Mouse (Mus musculus) ovary, adult 18-20 months (tissue): ENCODE measurements around the gene Tex13a.

ENCODE experiments used
- DNase-seq: peaks from one replicate; pipeline ENCODE4 v3.0.0; 2022; ENCODE audit warnings: low spot score, mixed read lengths

Gene Tex13a

GRCm38 (mm10) chrX:138209480-138209879 lies at the start of gene Tex13a:
TSS of gene Tex13a (minus strand) at chrX:138209580.
- no peak for DNase-seq

DNA sequence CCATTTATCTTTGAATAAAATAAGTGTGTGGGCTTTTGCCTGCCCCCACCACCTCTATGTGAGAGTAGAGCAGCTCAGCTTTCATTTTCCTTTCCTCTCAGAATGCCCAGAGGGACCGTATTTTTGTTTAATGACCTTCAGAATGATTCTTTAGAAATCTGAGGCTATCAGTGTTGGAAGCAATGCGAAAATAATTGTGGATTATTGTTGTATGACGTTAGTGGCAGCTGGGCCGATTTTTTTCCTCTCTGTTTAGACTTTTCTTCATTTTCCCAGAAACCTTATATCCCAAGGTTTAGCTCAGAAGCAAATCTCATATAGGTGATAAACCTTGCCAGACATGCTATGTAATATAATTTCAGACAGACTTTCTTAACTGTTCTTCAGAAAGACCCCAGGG lies 25.2 kb upstream of the Tex13a start:
- DNase-seq = no peak

DNA sequence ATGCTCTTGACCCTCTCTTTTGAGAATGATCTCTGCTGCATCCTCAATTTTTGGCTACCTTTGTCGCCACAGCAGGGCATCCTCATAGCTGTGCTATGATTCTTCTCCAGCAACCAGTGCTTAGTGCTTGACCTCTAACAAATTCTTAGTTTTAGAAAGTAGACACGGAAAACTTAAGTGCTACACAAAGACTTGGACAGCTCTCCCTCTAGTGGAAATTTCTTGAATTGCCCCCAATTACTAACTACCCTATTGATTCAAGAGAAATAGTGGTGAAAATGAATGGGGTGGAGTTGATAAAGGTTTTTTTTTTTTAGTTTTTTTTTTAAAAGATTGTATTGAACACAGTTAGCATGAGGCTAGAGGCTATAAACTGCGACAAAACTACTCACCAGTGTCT lies 39.2 kb downstream of the Tex13a start:
- no peak for DNase-seq
